Mouse (Mus musculus) kidney, postnatal 0 days (tissue): ENCODE data around the gene Depdc5. TPM values are rescaled to one million over a fixed set of nuclear protein-coding genes. Genes with fewer than 3 reads are reported as not detected.
"Not testable (repeated sequence)": the region's sequence is repeated elsewhere in the genome, so short reads cannot be mapped to it uniquely, and the experiment has no call there.

Experiments used
- ATAC-seq: fragments of 200-750 bp; cut with Nextera tagmentation; replicated peaks from 2 replicates; pipeline ENCODE4 v1.8.0; 2017; ENCODE audit warnings: low read depth, moderate number of reproducible peaks, moderate TSS enrichment, moderate library complexity; ENCODE audit not compliant: low FRiP score
- DNase-seq: peaks from one replicate; pipeline ENCODE4 v3.0.0-alpha.2; 2016; ENCODE audit warnings: low spot score
- H3K27ac ChIP-seq: fragments of 300-500 bp; sonication (generic); 2 replicates; pipeline ENCODE4 v1.5.1; 2014; ENCODE audit warnings: mild to moderate bottlenecking
- H3K27me3 ChIP-seq: fragments of 300-500 bp; sonication (generic); 2 replicates; pipeline ENCODE4 v1.6.1; 2014; ENCODE audit warnings: low read length, mixed read lengths; ENCODE audit not compliant: insufficient read depth
- H3K36me3 ChIP-seq: fragments of 300-500 bp; sonication (generic); 2 replicates; pipeline ENCODE4 v1.6.1; 2014; ENCODE audit warnings: low read length, mixed read lengths; ENCODE audit not compliant: insufficient read depth
- H3K4me1 ChIP-seq: fragments of 300-500 bp; sonication (generic); replicated peaks from 2 replicates; pipeline ENCODE4 v1.6.1; 2014; ENCODE audit warnings: antibody characterized with exemption, low read length, mixed read lengths; ENCODE audit not compliant: insufficient read depth
- H3K4me2 ChIP-seq: fragments of 300-500 bp; sonication (generic); 2 replicates; pipeline ENCODE4 v1.6.1; 2014; ENCODE audit warnings: mild to moderate bottlenecking, low read length, moderate library complexity, mixed read lengths
- H3K4me3 ChIP-seq: fragments of 300-500 bp; sonication (generic); replicated peaks from 2 replicates; pipeline ENCODE4 v1.5.1; 2014; ENCODE audit warnings: low read depth, low read length
- H3K9ac ChIP-seq: fragments of 300-500 bp; sonication (generic); 2 replicates; pipeline ENCODE4 v1.6.1; 2014; ENCODE audit warnings: low read depth, low read length
- H3K9me3 ChIP-seq: fragments of 300-500 bp; sonication (generic); replicated peaks from 2 replicates; pipeline ENCODE4 v1.6.1; 2016; ENCODE audit warnings: low read length, inconsistent platforms, mixed read lengths
- CTCF ChIP-seq: IDR thresholded peaks from 2 replicates; pipeline ENCODE4 v1.5.1; 2016; ENCODE audit warnings: antibody characterized with exemption, low read depth, mild to moderate bottlenecking, moderate library complexity
- WGBS: fragments of 180-500 bp; shearing (Covaris S2); extraction: QIAGEN DNeasy Blood & Tissue Kit; methylation state at CpG from one replicate; pipeline ENCODE4 v1.1.7; 2014; 5-methylcytosine and 5-hydroxymethylcytosine counted together
- polyA plus RNA-seq: library from polyadenylated mRNA; unstranded; fragments of >200 nt; fragmentation: Nextera tagmentation; extraction: Ambion mirVana; gene quantifications from 2 replicates; pipeline ENCODE4 v1.2.1, GENCODE M21; 2015

Depdc5 gene
- 9.6 and 10.7 TPM in 2 replicates for polyA plus RNA-seq

DNA sequence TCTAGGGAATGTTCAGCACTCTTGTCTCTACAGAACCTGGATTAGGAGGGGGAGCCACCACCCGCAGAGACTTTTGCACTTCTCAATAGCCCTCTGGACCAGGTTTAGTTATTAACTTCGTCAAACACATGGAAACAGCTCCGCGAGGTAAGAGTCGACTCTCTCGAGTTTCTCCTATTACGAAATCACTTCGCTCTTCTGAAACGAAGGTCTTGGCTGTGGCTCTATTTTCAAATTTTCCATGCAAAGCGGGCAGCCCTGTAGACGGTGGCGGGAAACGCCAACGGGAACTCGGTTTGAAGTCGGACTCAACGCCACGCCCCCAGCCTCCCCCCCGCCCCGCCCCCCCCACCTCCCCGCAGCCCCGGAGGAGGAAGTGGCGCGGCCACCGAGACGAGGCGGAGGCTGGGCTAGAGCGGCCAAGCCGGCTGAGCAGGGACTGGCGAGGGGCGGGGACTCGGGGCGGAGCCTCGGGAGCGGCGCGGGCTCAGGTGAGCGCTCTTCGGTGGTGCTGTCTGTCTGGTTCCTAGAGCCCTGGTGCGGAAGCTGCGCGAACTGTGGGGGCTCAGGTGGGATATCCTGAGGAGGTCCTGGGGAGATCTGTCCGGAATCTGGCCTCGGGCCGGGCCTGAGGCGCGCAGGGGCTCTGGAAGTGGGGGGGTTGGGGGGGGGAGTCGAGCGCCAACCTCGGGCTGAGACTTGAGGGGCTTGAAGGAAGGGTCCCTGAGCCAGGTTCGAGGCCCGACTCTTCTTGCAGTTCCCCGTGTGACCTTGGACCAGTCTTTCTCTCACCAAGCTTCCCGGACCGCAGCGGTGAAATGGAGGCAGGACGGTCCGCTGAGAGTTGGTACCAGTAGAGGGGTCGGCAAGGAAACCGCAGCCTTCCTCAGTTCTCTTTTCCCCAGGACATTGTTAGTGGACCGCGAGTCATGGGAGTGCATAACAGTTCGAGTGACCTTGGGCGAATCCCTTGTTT is at the start of gene Depdc5:
Gene Depdc5 (plus strand): TSS at position 449 of the 976 bp plus-strand sequence.
- no peaks in the 10 kb centered on the region for H3K9me3 ChIP-seq
- H3K9ac ChIP-seq, result peak within 1 kb of the TSS; percentile 79
- DNase-seq (peak; percentile 95), ATAC-seq (peak; percentile 98)
- peak within 1 kb of the TSS; percentile 75 for H3K27ac ChIP-seq
- H3K4me3 ChIP-seq, result peak within 1 kb of the TSS; percentile 83
- H3K4me2 ChIP-seq, result peak within 1 kb of the TSS; percentile 74
- H3K36me3 ChIP-seq, result 0 out of 2 replicates have a peak, but pooled peaks cover 5% of the 10 kb centered on the region
- TF ChIP-seq CTCF, result no peak
- WGBS, result 2% methylated on average over 52 of the region's 64 CpGs
- H3K27me3 ChIP-seq, result no peaks in the 10 kb centered on the region
- 0 out of 2 replicates have a peak, but pooled peaks cover 6% of the 10 kb centered on the region for H3K4me1 ChIP-seq

GRCm38 (mm10) chr5:32815396-32815795 is 48.1 kb upstream of the Depdc5 start:
- Histone ChIP-seq H3K4me3 (no peak overlapping the region), H3K36me3 (peaks cover 34% of the 10 kb centered on the region), H3K9ac (no peak overlapping the region), H3K4me1 (no peaks in the 10 kb centered on the region), H3K27me3 (no peaks in the 10 kb centered on the region), H3K27ac (no peak overlapping the region), H3K4me2 (no peak overlapping the region), H3K9me3 (no peaks in the 10 kb centered on the region)
- DNase-seq (no peak), ATAC-seq (no peak)
- TF ChIP-seq CTCF, result no peak
- WGBS, result 94% methylated on average over 4 of the region's 4 CpGs

- WGBS, result 93% methylated on average over 8 of the region's 8 CpGs
- Histone ChIP-seq H3K4me2 (no peak overlapping the region), H3K27me3 (no peaks in the 10 kb centered on the region), H3K4me1 (no peaks in the 10 kb centered on the region), H3K9ac (no peak overlapping the region), H3K27ac (no peak overlapping the region), H3K36me3 (peaks cover 39% of the 10 kb centered on the region), H3K9me3 (no peaks in the 10 kb centered on the region), H3K4me3 (no peak overlapping the region)
- no peak for ATAC-seq
- no peak for TF ChIP-seq CTCF
- DNase-seq, result no peak
These were observed 43.0 kb upstream of the Depdc5 start for GRCm38 (mm10) chr5:32820471-32820870.

- Histone ChIP-seq H3K27me3 (no peaks in the 10 kb centered on the region), H3K9ac (no peak within 1 kb of the TSS), H3K9me3 (no peaks in the 10 kb centered on the region), H3K4me1 (no peaks in the 10 kb centered on the region), H3K36me3 (peaks cover 44% of the 10 kb centered on the region), H3K4me3 (no peak within 1 kb of the TSS), H3K4me2 (no peak within 1 kb of the TSS), H3K27ac (no peak within 1 kb of the TSS)
- no peak for TF ChIP-seq CTCF
- no peak for DNase-seq
- ATAC-seq, result no peak
- 97% methylated on average over 7 of the region's 7 CpGs for WGBS
These were observed 36.5 kb upstream of the Depdc5 start, which contains the start of gene Gm20671 for GRCm38 (mm10) chr5:32827009-32827408. Gm20671 (minus strand) TSS chr5:32827109.

- not testable (repeated sequence) for H3K9ac ChIP-seq, H3K27me3 ChIP-seq, H3K4me1 ChIP-seq, DNase-seq, H3K4me2 ChIP-seq, ATAC-seq, H3K27ac ChIP-seq, H3K4me3 ChIP-seq, H3K9me3 ChIP-seq
- peaks cover 46% of the 10 kb centered on the region for H3K36me3 ChIP-seq
- WGBS, result 100% methylated on average over 1 of the region's 1 CpGs
These were observed 34.7 kb upstream of the Depdc5 start for GRCm38 (mm10) chr5:32828766-32829165.

GRCm38 (mm10) chr5:32830054-32830453 is 33.4 kb upstream of the Depdc5 start:
- H3K4me1 ChIP-seq, result no peaks in the 10 kb centered on the region
- no peak overlapping the region for H3K4me3 ChIP-seq
- no peak for TF ChIP-seq CTCF
- 80% methylated on average over 2 of the region's 2 CpGs for WGBS
- no peak overlapping the region for H3K9ac ChIP-seq
- no peak overlapping the region for H3K4me2 ChIP-seq
- ATAC-seq (no peak), DNase-seq (no peak)
- no peaks in the 10 kb centered on the region for H3K9me3 ChIP-seq
- H3K27ac ChIP-seq, result no peak overlapping the region
- peaks cover 46% of the 10 kb centered on the region for H3K36me3 ChIP-seq
- no peaks in the 10 kb centered on the region for H3K27me3 ChIP-seq
